Mouse (Mus musculus) heart, embryonic 10.5 days (tissue): ENCODE results near the gene Fam227a. TPM values are rescaled to one million over a fixed set of nuclear protein-coding genes. Genes with fewer than 3 reads are reported as not detected.
A peak's percentile ranks its signal among the peaks of the same experiment; 100 is the strongest.

Source experiments
- DNase-seq: peaks from one replicate; pipeline ENCODE4 v3.0.0-alpha.2; 2017; ENCODE audit warnings: low spot score
- H3K27ac ChIP-seq: fragments of 300-500 bp; sonication (generic); 2 replicates; pipeline ENCODE4 v1.5.1; 2016; ENCODE audit warnings: mild to moderate bottlenecking
- H3K27me3 ChIP-seq: fragments of 300-500 bp; sonication (generic); 2 replicates; pipeline ENCODE4 v1.6.1; 2016; ENCODE audit warnings: mild to moderate bottlenecking; ENCODE audit not compliant: poor library complexity, insufficient read depth, severe bottlenecking
- H3K36me3 ChIP-seq: fragments of 300-500 bp; sonication (generic); 2 replicates; pipeline ENCODE4 v1.6.1; 2016; ENCODE audit warnings: mild to moderate bottlenecking, moderate library complexity
- H3K4me1 ChIP-seq: fragments of 300-500 bp; sonication (generic); 2 replicates; pipeline ENCODE4 v1.6.1; 2016; ENCODE audit warnings: mild to moderate bottlenecking
- H3K4me3 ChIP-seq: fragments of 300-500 bp; sonication (generic); 2 replicates; pipeline ENCODE4 v1.5.1; 2016; ENCODE audit warnings: mild to moderate bottlenecking, moderate library complexity
- H3K9me3 ChIP-seq: fragments of 300-500 bp; sonication (generic); 2 replicates; pipeline ENCODE4 v1.6.1; 2016; ENCODE audit warnings: mild to moderate bottlenecking, moderate library complexity
- WGBS: fragments of 180-500 bp; shearing (Covaris S2); methylation state at CpG from one replicate; pipeline ENCODE4 v1.1.7; 2016; 5-methylcytosine and 5-hydroxymethylcytosine counted together
- microRNA-seq: library from miRNA; unstranded; fragments of <30 nt; microRNA quantifications from one replicate; pipeline ENCODE4, GENCODE M21; 2017
- polyA plus RNA-seq: library from polyadenylated mRNA; unstranded; fragments of >200 nt; fragmentation: Nextera tagmentation; extraction: Ambion mirVana; gene quantifications from 2 replicates; pipeline ENCODE4 v1.2.1, GENCODE M21; 2016

Fam227a gene
- polyA plus RNA-seq, 1 experiment from 2014 or later = 1.1 TPM

- H3K36me3 ChIP-seq = no peaks in the 10 kb centered on the region
- no peaks in the 10 kb centered on the region for H3K4me1 ChIP-seq
- H3K27ac ChIP-seq = no peak overlapping the region
- 0 out of 2 replicates have a peak, but pooled peaks cover 10% of the 10 kb centered on the region for H3K27me3 ChIP-seq
- no peaks in the 10 kb centered on the region for H3K9me3 ChIP-seq
- DNase-seq = no peak
- 87% methylated on average over 1 of the region's 1 CpGs for WGBS
- no peak overlapping the region for H3K4me3 ChIP-seq
These were observed 60.0 kb downstream of the Fam227a start for GRCm38 (mm10) chr15:79598715-79599114.

- Histone ChIP-seq H3K9me3 (no peaks in the 10 kb centered on the region), H3K4me1 (no peaks in the 10 kb centered on the region), H3K27ac (no peak overlapping the region), H3K36me3 (no peaks in the 10 kb centered on the region), H3K4me3 (no peak overlapping the region), H3K27me3 (no peaks in the 10 kb centered on the region)
- 50% methylated on average over 1 of the region's 1 CpGs for WGBS
- DNase-seq = no peak
These were observed 77.2 kb downstream of the Fam227a start for GRCm38 (mm10) chr15:79581581-79581980.

- no peak overlapping the region for H3K4me3 ChIP-seq
- H3K4me1 ChIP-seq = no peaks in the 10 kb centered on the region
- no peak overlapping the region for H3K27ac ChIP-seq
- H3K27me3 ChIP-seq = no peaks in the 10 kb centered on the region
- H3K9me3 ChIP-seq = no peaks in the 10 kb centered on the region
- 65% methylated on average over 6 of the region's 6 CpGs for WGBS
- DNase-seq = no peak
- no peaks in the 10 kb centered on the region for H3K36me3 ChIP-seq
These were observed 80.9 kb downstream of the Fam227a start for GRCm38 (mm10) chr15:79577671-79578426.

DNA sequence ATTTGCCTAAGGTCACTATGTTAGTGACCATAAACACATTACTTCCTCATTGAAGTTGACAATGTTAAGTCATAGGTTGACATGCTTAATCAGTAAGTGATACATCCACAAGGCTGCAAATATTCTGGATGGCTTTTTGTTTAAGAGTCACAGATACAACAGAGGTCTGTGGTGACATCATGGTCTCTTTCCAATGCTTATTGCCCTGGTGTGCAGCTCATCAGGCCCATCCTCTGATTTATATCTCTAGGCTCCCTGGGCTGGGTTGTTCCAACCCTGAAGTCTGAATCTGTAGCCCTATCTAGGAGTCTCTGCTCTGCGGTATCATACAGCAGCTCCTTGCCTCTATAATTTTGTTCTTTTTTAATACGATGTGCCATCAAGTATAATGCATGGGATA is 81.8 kb downstream of the Fam227a start:
- 83% methylated on average over 2 of the region's 2 CpGs for WGBS
- H3K9me3 ChIP-seq = no peaks in the 10 kb centered on the region
- H3K4me1 ChIP-seq = no peaks in the 10 kb centered on the region
- no peak overlapping the region for H3K27ac ChIP-seq
- H3K27me3 ChIP-seq = no peaks in the 10 kb centered on the region
- no peaks in the 10 kb centered on the region for H3K36me3 ChIP-seq
- no peak for DNase-seq
- no peak overlapping the region for H3K4me3 ChIP-seq

- no peaks in the 10 kb centered on the region for H3K36me3 ChIP-seq
- no peak overlapping the region for H3K27ac ChIP-seq
- H3K9me3 ChIP-seq = no peaks in the 10 kb centered on the region
- WGBS = 55% methylated on average over 1 of the region's 1 CpGs
- no peaks in the 10 kb centered on the region for H3K4me1 ChIP-seq
- H3K27me3 ChIP-seq = no peaks in the 10 kb centered on the region
- DNase-seq = no peak
- no peak overlapping the region for H3K4me3 ChIP-seq
These were observed 83.1 kb downstream of the Fam227a start for GRCm38 (mm10) chr15:79575543-79576222.

DNA sequence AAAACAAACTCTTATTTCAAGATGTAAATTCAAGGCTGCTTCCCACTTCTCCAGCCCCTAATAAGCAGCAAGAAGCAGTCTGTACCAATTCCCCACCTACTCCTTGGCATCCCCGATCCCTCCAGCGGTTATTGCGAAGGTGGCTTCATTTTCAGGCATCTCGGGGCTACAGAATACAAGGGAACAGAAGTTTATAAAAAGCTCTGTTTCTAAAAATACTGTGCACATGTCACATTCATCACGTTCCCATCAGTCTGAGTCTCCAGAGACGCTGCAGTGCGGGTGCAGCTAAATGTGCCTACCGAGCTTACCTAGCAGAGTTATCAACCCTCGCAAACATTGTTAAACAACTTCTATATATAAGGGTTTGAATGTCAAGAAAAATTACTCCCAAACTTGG is 96.3 kb downstream of the Fam227a start:
- H3K27ac ChIP-seq = peak overlapping the region; percentile 42; the same call in 1 of the 2 replicates
- 59% methylated on average over 9 of the region's 9 CpGs for WGBS
- H3K36me3 ChIP-seq = no peaks in the 10 kb centered on the region
- no peaks in the 10 kb centered on the region for H3K9me3 ChIP-seq
- 0 out of 2 replicates have a peak, but pooled peaks cover 4% of the 10 kb centered on the region for H3K27me3 ChIP-seq
- DNase-seq = no peak
- H3K4me3 ChIP-seq = no peak overlapping the region
- peaks cover 4% of the 10 kb centered on the region for H3K4me1 ChIP-seq

DNA sequence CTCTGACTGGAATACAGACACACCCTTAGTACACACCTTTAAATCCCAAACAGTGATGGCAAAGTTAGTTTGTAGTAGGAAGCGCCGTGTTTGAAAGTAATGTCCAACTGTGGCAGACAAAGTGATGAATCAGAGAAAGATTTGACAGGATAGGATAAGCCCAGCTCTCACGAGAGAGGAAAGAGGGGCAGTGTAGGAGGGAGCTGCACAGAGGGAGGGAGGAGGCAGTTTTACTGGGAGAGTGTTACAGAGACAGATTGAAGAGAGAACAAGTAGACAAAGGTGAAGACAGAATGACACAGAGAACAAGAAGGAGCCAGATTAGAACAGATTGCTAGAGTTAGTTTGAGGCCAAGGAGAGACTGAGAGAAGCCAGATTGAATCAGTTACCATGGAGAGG is 99.1 kb downstream of the Fam227a start:
- no peak for DNase-seq
- no peaks in the 10 kb centered on the region for H3K36me3 ChIP-seq
- H3K4me1 ChIP-seq = peaks cover 4% of the 10 kb centered on the region
- H3K27me3 ChIP-seq = no peaks in the 10 kb centered on the region
- WGBS = 62% methylated on average over 3 of the region's 3 CpGs
- H3K27ac ChIP-seq = no peak overlapping the region
- no peak overlapping the region for H3K4me3 ChIP-seq
- no peaks in the 10 kb centered on the region for H3K9me3 ChIP-seq

Small RNA genes within 50 kb of the gene (microRNA-seq; reads per million reads assigned to microRNA genes)
- not detected for gene Gm27903

Other genes with a start within 250 kb of the Fam227a start
- gene Csnk1e, start 203.4 kb downstream of the Fam227a start, polyA plus RNA-seq = 87.9 and 102 TPM in 2 replicates
- 0.06 TPM in 1 of 2 replicates, not detected in the other for gene Kcnj4, start 153.7 kb downstream of the Fam227a start, polyA plus RNA-seq
- 29.8 and 40.5 TPM in 2 replicates for gene Kdelr3, start 142.5 kb downstream of the Fam227a start, polyA plus RNA-seq
- gene Ddx17, start 112.2 kb downstream of the Fam227a start, polyA plus RNA-seq = 33.3 and 37.5 TPM in 2 replicates
- 1.2 and 1.5 TPM in 2 replicates for gene Dmc1, start 53.8 kb downstream of the Fam227a start, polyA plus RNA-seq
- 42.9 and 48.9 TPM in 2 replicates for gene Cby1, start 243 bp upstream of the Fam227a start, polyA plus RNA-seq
- 258 and 286 TPM in 2 replicates for gene Tomm22, start 11.9 kb upstream of the Fam227a start, polyA plus RNA-seq
- 18.4 and 21.0 TPM in 2 replicates for gene Josd1, start 29.0 kb upstream of the Fam227a start, polyA plus RNA-seq
- 38.1 and 38.3 TPM in 2 replicates for gene Gtpbp1, start 31.9 kb upstream of the Fam227a start, polyA plus RNA-seq
- gene Sun2, start 83.6 kb upstream of the Fam227a start, polyA plus RNA-seq = 2.4 and 2.9 TPM in 2 replicates
- gene Dnal4, start 118.9 kb upstream of the Fam227a start, polyA plus RNA-seq = 37.3 and 48.0 TPM in 2 replicates
- 1.1 and 1.2 TPM in 2 replicates for gene Nptxr, start 145.8 kb upstream of the Fam227a start, polyA plus RNA-seq
- gene Npcd, start 175.3 kb upstream of the Fam227a start, polyA plus RNA-seq = not detected in 2 replicates
- 18.9 and 27.1 TPM in 2 replicates for gene Cbx6, start 175.7 kb upstream of the Fam227a start, polyA plus RNA-seq
- gene Apobec3, start 232.7 kb upstream of the Fam227a start, polyA plus RNA-seq = 9.5 and 10.2 TPM in 2 replicates